Mouse (Mus musculus): ENCODE measurements at regions not wholly inside any gene's neighbourhood (a gene's known extent, or its start where the extent isn't known, plus 50 kb on each side); places are given as distances from the start of the nearest gene placed in this dataset.

DNA sequence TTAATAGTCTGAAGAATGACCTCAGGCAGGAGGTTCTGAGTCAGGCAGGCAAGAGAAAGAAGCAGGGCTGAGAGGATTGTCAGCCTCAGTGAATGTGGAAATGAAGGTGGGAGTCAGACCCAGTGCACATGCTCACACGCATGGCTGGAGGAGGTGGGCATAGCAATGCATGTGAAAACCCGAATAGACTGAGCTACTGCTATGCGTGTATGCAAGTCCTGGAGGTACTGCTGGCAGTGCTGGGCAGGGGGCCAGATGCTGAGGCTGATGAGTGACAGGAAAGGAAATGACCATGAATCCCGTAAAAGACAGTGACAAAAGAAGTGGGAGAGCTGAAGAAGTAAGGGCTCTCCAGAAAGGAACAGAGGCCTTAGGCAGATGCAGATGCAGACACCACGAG lies 50.3 kb upstream of the Armc3 start:
- TF ChIP-seq POLR2A (IDR thresholded peaks at IDR 0.05; ENCODE audit: extremely low read depth, insufficient read depth, low read length) (no peak), CTCF (IDR thresholded peaks at IDR 0.05; ENCODE audit: extremely low read depth, insufficient read depth, low read length) (no peak)

All from cortical plate, adult 2 months (tissue).